Mouse (Mus musculus) spleen, postnatal 10 days (tissue): ENCODE results near the gene Acvr1.
A peak's percentile ranks its signal among the peaks of the same experiment; 100 is the strongest.

Source experiments
- DNase-seq, 2 experiments: peaks; one replicate each; pipeline ENCODE4 v3.0.0; 2021 to 2022; ENCODE audit warnings: low spot score in 2 of 2

The Acvr1 gene

GRCm38 (mm10) chr2:58479536-58479935 is 87.4 kb downstream of the Acvr1 start:
- no peak for DNase-seq

GRCm38 (mm10) chr2:58478144-58478543 is 88.8 kb downstream of the Acvr1 start:
- DNase-seq = no peak

GRCm38 (mm10) chr2:58476956-58477715 is 89.8 kb downstream of the Acvr1 start:
- peak; percentile 12 to 63 for DNase-seq

GRCm38 (mm10) chr2:58475578-58475977 is 91.4 kb downstream of the Acvr1 start:
- DNase-seq = no peak

GRCm38 (mm10) chr2:58470290-58470689 is 96.7 kb downstream of the Acvr1 start:
- no peak for DNase-seq

GRCm38 (mm10) chr2:58469816-58470215 is 97.1 kb downstream of the Acvr1 start, which contains the start of gene Gm17409:
Gene Gm17409 (plus strand): TSS chr2:58470116.
- no peak for DNase-seq

- peak in 1 of 2 experiments; percentile 42 for DNase-seq
Observed at GRCm38 (mm10) chr2:58458820-58459371, 108.1 kb downstream of the Acvr1 start.

GRCm38 (mm10) chr2:58457488-58457865 is 109.5 kb downstream of the Acvr1 start:
- no peak for DNase-seq

GRCm38 (mm10) chr2:58456843-58457487 is 110.0 kb downstream of the Acvr1 start:
- no peak for DNase-seq

- DNase-seq = no peak
Observed at GRCm38 (mm10) chr2:58454095-58454865, 112.7 kb downstream of the Acvr1 start.

GRCm38 (mm10) chr2:58447001-58447400 is 120.0 kb downstream of the Acvr1 start:
- DNase-seq = no peak

GRCm38 (mm10) chr2:58443163-58443562 is 123.8 kb downstream of the Acvr1 start:
- DNase-seq = no peak

- no peak for DNase-seq
Observed at GRCm38 (mm10) chr2:58436911-58437310, 130.0 kb downstream of the Acvr1 start.

- no peak for DNase-seq
Observed at GRCm38 (mm10) chr2:58435507-58435906, 131.4 kb downstream of the Acvr1 start.

GRCm38 (mm10) chr2:58434438-58434837 is 132.5 kb downstream of the Acvr1 start:
- no peak for DNase-seq

- DNase-seq = no peak
Observed at GRCm38 (mm10) chr2:58433317-58433716, 133.6 kb downstream of the Acvr1 start.

- DNase-seq = no peak
Observed at GRCm38 (mm10) chr2:58432211-58432610, 134.7 kb downstream of the Acvr1 start.

GRCm38 (mm10) chr2:58425436-58426004 is 141.4 kb downstream of the Acvr1 start:
- no peak for DNase-seq

- peak in 1 of 2 experiments; percentile 13 for DNase-seq
Observed at GRCm38 (mm10) chr2:58423319-58423718, 143.6 kb downstream of the Acvr1 start.

GRCm38 (mm10) chr2:58419571-58419970 is 147.4 kb downstream of the Acvr1 start:
- DNase-seq = no peak

GRCm38 (mm10) chr2:58418109-58418508 is 148.8 kb downstream of the Acvr1 start:
- DNase-seq = no peak

- no peak for DNase-seq
Observed at GRCm38 (mm10) chr2:58417684-58418083, 149.3 kb downstream of the Acvr1 start.
